Mouse (Mus musculus) midbrain, embryonic 13.5 days (tissue): ENCODE data around the gene Pparg. TPM values are rescaled to one million over a fixed set of nuclear protein-coding genes. Genes with fewer than 3 reads are reported as not detected.
A peak's percentile ranks its signal among the peaks of the same experiment; 100 is the strongest.

Experiments
- ATAC-seq: fragments of 200-750 bp; cut with Nextera tagmentation; 2 replicates; pipeline ENCODE4 v1.8.0; 2017; ENCODE audit warnings: mild to moderate bottlenecking, moderate TSS enrichment, moderate library complexity
- H3K27ac ChIP-seq: fragments of 300-500 bp; sonication (generic); 2 replicates; pipeline ENCODE4 v1.5.1; 2015; ENCODE audit warnings: inconsistent platforms, mild to moderate bottlenecking, moderate library complexity
- H3K27me3 ChIP-seq: fragments of 300-500 bp; sonication (generic); 2 replicates; pipeline ENCODE4 v1.6.1; 2015; ENCODE audit warnings: mild to moderate bottlenecking, inconsistent platforms
- H3K36me3 ChIP-seq: fragments of 300-500 bp; sonication (generic); 2 replicates; pipeline ENCODE4 v1.6.1; 2015; ENCODE audit warnings: mild to moderate bottlenecking, inconsistent platforms
- H3K4me1 ChIP-seq: fragments of 300-500 bp; sonication (generic); replicated peaks from 2 replicates; pipeline ENCODE4 v1.6.1; 2015; ENCODE audit warnings: inconsistent platforms
- H3K4me2 ChIP-seq: fragments of 300-500 bp; sonication (generic); replicated peaks from 2 replicates; pipeline ENCODE4 v1.6.1; 2015; ENCODE audit warnings: moderate library complexity, mild to moderate bottlenecking, inconsistent platforms
- H3K4me3 ChIP-seq: fragments of 300-500 bp; sonication (generic); replicated peaks from 2 replicates; pipeline ENCODE4 v1.5.1; 2015; ENCODE audit warnings: mild to moderate bottlenecking, inconsistent platforms
- H3K9ac ChIP-seq: fragments of 300-500 bp; sonication (generic); replicated peaks from 2 replicates; pipeline ENCODE4 v1.6.1; 2015; ENCODE audit warnings: mild to moderate bottlenecking, inconsistent platforms
- H3K9me3 ChIP-seq: fragments of 300-500 bp; sonication (generic); 2 replicates; pipeline ENCODE4 v1.6.1; 2016; ENCODE audit warnings: mild to moderate bottlenecking, inconsistent platforms
- WGBS: fragments of 180-500 bp; shearing (Covaris S2); methylation state at CpG from one replicate; pipeline ENCODE4 v1.1.7; 2015; 5-methylcytosine and 5-hydroxymethylcytosine counted together
- polyA plus RNA-seq: library from polyadenylated mRNA; unstranded; fragments of >200 nt; fragmentation: Nextera tagmentation; extraction: Ambion mirVana; gene quantifications from 2 replicates; pipeline ENCODE4 v1.2.1, GENCODE M21; 2015

Pparg gene
- polyA plus RNA-seq: 0.18 and 0.22 TPM in 2 replicates

GRCm38 (mm10) chr6:115360776-115361605 is at the start of gene Pparg:
Pparg (plus strand) TSS chr6:115360951.
- Histone ChIP-seq H3K9ac (peak within 1 kb of the TSS; percentile 66), H3K4me3 (peak within 1 kb of the TSS; percentile 61), H3K4me2 (peak within 1 kb of the TSS; percentile 99), H3K27ac (no peak within 1 kb of the TSS), H3K36me3 (no peaks in the 10 kb centered on the region), H3K4me1 (peaks cover 12% of the 10 kb centered on the region), H3K9me3 (peaks cover 4% of the 10 kb centered on the region; the same call in 1 of the 2 replicates), H3K27me3 (peaks cover 37% of the 10 kb centered on the region)
- WGBS: under 1% methylated on average over 56 of the region's 76 CpGs
- peak; percentile 86 for ATAC-seq

DNA sequence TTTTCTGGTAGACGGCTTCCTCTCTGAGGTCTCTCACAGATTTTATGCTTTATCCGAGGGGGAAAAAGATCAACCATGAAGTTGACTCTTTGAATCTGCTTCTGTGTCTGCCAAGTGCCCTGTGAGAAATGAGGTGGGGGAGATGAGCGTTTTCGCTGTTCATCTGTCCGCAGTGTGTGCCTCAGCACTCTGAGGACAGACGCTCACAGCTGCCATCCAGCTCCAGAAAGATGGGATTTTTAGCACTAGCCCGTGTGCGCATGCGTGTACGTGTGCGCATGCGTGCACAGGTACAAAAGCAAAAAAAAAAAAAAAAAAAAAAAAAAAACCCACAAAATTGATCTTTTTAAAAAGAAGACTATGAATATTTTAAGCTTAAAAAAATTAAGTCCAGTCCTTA is 48.0 kb upstream of the Pparg start:
- no peak overlapping the region for H3K9ac ChIP-seq
- 60% methylated on average over 12 of the region's 12 CpGs for WGBS

GRCm38 (mm10) chr6:115313235-115313738 is 47.5 kb upstream of the Pparg start:
- Histone ChIP-seq H3K9ac (no peak overlapping the region), H3K27me3 (no peaks in the 10 kb centered on the region), H3K9me3 (no peaks in the 10 kb centered on the region), H3K4me2 (no peak overlapping the region), H3K4me3 (no peak overlapping the region), H3K27ac (no peak overlapping the region), H3K4me1 (0 out of 2 replicates have a peak, but pooled peaks cover 8% of the 10 kb centered on the region), H3K36me3 (no peaks in the 10 kb centered on the region)
- ATAC-seq: no peak
- 76% methylated on average over 9 of the region's 9 CpGs for WGBS

More for the DNA sequence above, 48.0 kb upstream of the Pparg start:
- Histone ChIP-seq H3K9me3 (no peaks in the 10 kb centered on the region), H3K36me3 (no peaks in the 10 kb centered on the region), H3K27me3 (no peaks in the 10 kb centered on the region), H3K4me3 (peak overlapping the region; percentile 25), H3K27ac (no peak overlapping the region), H3K4me2 (peak overlapping the region; percentile 44), H3K4me1 (0 out of 2 replicates have a peak, but pooled peaks cover 8% of the 10 kb centered on the region)
- ATAC-seq: 0 out of 2 replicates have a peak, but pooled peaks have one; percentile 40

- Histone ChIP-seq H3K4me2 (no peak overlapping the region), H3K9me3 (no peaks in the 10 kb centered on the region), H3K4me3 (no peak overlapping the region), H3K9ac (no peak overlapping the region), H3K4me1 (0 out of 2 replicates have a peak, but pooled peaks cover 8% of the 10 kb centered on the region), H3K27me3 (no peaks in the 10 kb centered on the region), H3K27ac (no peak overlapping the region), H3K36me3 (no peaks in the 10 kb centered on the region)
- ATAC-seq: no peak
- WGBS: 82% methylated on average over 7 of the region's 7 CpGs
These were observed 46.8 kb upstream of the Pparg start for GRCm38 (mm10) chr6:115313910-115314309.

DNA sequence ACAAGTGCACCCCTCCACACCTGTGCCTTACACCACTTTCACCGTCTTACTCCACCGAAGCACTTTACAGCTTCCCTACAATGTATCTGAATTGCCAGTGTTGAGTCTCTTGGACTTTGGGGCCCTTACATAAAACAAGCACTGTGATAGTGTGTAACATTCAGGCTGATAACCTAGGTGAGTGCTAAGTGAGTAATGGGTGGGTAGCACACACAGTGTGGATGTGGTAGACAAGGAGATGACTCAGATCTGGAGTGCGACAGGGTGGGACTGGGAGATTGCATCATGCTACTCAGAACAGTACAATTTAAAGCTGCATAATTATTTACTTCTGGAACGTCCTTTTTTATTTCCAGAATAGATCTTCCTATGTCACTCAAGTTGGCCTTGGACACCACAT is 45.0 kb upstream of the Pparg start:
- Histone ChIP-seq H3K9ac (no peak overlapping the region), H3K4me2 (no peak overlapping the region), H3K9me3 (no peaks in the 10 kb centered on the region), H3K27ac (no peak overlapping the region), H3K4me3 (no peak overlapping the region), H3K4me1 (0 out of 2 replicates have a peak, but pooled peaks cover 8% of the 10 kb centered on the region), H3K36me3 (no peaks in the 10 kb centered on the region), H3K27me3 (no peaks in the 10 kb centered on the region)
- WGBS: 85% methylated on average over 4 of the region's 4 CpGs
- no peak for ATAC-seq

GRCm38 (mm10) chr6:115316811-115317221 is 43.9 kb upstream of the Pparg start:
- Histone ChIP-seq H3K9me3 (no peaks in the 10 kb centered on the region), H3K36me3 (no peaks in the 10 kb centered on the region), H3K27me3 (no peaks in the 10 kb centered on the region), H3K4me3 (no peak overlapping the region), H3K4me2 (no peak overlapping the region), H3K9ac (no peak overlapping the region), H3K27ac (no peak overlapping the region), H3K4me1 (0 out of 2 replicates have a peak, but pooled peaks cover 8% of the 10 kb centered on the region)
- no peak for ATAC-seq
- 73% methylated on average over 11 of the region's 11 CpGs for WGBS

GRCm38 (mm10) chr6:115318811-115319210 is 41.9 kb upstream of the Pparg start:
- no peak overlapping the region for H3K27ac ChIP-seq
- no peak overlapping the region for H3K4me2 ChIP-seq
- ATAC-seq: no peak
- H3K36me3 ChIP-seq: no peaks in the 10 kb centered on the region
- H3K4me3 ChIP-seq: no peak overlapping the region
- H3K9me3 ChIP-seq: no peaks in the 10 kb centered on the region
- WGBS: 93% methylated on average over 6 of the region's 6 CpGs
- no peaks in the 10 kb centered on the region for H3K27me3 ChIP-seq
- no peaks in the 10 kb centered on the region for H3K4me1 ChIP-seq
- H3K9ac ChIP-seq: no peak overlapping the region

DNA sequence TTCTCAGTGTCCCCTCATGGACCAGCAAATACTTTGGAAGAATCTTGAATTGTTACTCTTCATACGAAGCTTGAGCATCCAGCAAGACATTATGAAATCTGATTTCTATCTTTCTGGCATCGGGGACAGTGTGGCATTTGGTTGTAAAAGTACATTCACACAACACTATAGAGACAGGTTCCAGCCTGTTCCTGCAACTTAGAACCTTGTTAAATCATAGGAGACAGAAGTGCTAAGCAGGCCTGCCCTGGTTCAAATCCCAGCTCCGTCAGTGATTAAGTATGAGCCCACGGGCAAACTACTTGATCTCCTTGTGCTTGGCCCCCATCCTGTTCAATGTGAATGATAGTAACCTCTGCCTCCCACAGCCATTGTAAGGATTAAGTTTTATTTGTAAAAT is 41.1 kb upstream of the Pparg start:
- H3K4me3 ChIP-seq: no peak overlapping the region
- no peak for ATAC-seq
- no peaks in the 10 kb centered on the region for H3K27me3 ChIP-seq
- H3K9ac ChIP-seq: no peak overlapping the region
- WGBS: 92% methylated on average over 4 of the region's 4 CpGs
- H3K9me3 ChIP-seq: no peaks in the 10 kb centered on the region
- no peak overlapping the region for H3K4me2 ChIP-seq
- no peak overlapping the region for H3K27ac ChIP-seq
- H3K36me3 ChIP-seq: no peaks in the 10 kb centered on the region
- no peaks in the 10 kb centered on the region for H3K4me1 ChIP-seq

- Histone ChIP-seq H3K36me3 (no peaks in the 10 kb centered on the region), H3K9me3 (no peaks in the 10 kb centered on the region), H3K4me2 (no peak overlapping the region), H3K4me3 (no peak overlapping the region), H3K4me1 (no peaks in the 10 kb centered on the region), H3K27me3 (no peaks in the 10 kb centered on the region), H3K27ac (no peak overlapping the region), H3K9ac (no peak overlapping the region)
- ATAC-seq: no peak
- 86% methylated on average over 8 of the region's 8 CpGs for WGBS
These were observed 39.6 kb upstream of the Pparg start for GRCm38 (mm10) chr6:115320927-115321714.

DNA sequence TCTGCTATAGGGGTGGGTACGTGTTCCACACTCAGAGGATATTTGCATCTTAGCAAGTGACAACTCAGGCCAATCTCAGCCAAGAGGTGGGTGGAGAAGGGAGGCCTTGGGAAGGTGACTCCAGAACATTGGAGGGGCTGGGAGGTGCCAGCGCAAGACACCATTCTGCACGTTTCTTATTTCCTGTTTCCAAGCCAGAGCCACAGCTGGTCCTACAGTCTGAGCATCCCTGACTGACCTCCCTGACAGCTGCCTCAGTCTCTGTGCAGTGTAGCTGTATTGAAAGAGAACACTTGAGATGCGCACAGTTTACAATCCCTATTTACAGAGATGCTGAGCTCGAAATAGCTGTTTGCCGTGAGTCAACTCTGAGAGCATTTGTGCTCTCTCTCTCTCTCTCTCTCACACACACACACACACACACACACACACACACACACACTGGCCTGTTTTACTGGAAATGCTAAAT is 38.8 kb upstream of the Pparg start:
- Histone ChIP-seq H3K36me3 (no peaks in the 10 kb centered on the region), H3K9me3 (no peaks in the 10 kb centered on the region), H3K9ac (no peak overlapping the region), H3K27ac (no peak overlapping the region), H3K4me1 (no peaks in the 10 kb centered on the region), H3K4me3 (no peak overlapping the region), H3K4me2 (no peak overlapping the region), H3K27me3 (no peaks in the 10 kb centered on the region)
- WGBS: 67% methylated on average over 6 of the region's 6 CpGs
- no peak for ATAC-seq

- Histone ChIP-seq H3K36me3 (no peaks in the 10 kb centered on the region), H3K4me1 (no peaks in the 10 kb centered on the region), H3K4me2 (no peak overlapping the region), H3K9me3 (peaks cover 4% of the 10 kb centered on the region; the same call in 1 of the 2 replicates), H3K9ac (no peak overlapping the region), H3K4me3 (no peak overlapping the region), H3K27me3 (no peaks in the 10 kb centered on the region), H3K27ac (no peak overlapping the region)
- 98% methylated on average over 5 of the region's 5 CpGs for WGBS
- no peak for ATAC-seq
These were observed 37.8 kb upstream of the Pparg start for GRCm38 (mm10) chr6:115322956-115323355.

GRCm38 (mm10) chr6:115330964-115331363 is 29.8 kb upstream of the Pparg start:
- H3K36me3 ChIP-seq: no peaks in the 10 kb centered on the region
- no peak overlapping the region for H3K27ac ChIP-seq
- no peak overlapping the region for H3K9ac ChIP-seq
- no peak overlapping the region for H3K4me2 ChIP-seq
- no peaks in the 10 kb centered on the region for H3K4me1 ChIP-seq
- peaks cover 4% of the 10 kb centered on the region; the same call in 1 of the 2 replicates for H3K9me3 ChIP-seq
- no peaks in the 10 kb centered on the region for H3K27me3 ChIP-seq
- no peak overlapping the region for H3K4me3 ChIP-seq
- no peak for ATAC-seq
